Mouse (Mus musculus): Measurements from ENCODE around the gene Gins2.
A peak's percentile ranks its signal among the peaks of the same experiment; 100 is the strongest.

Gins2 gene

GRCm38 (mm10) chr8:120563851-120564837 is 25.0 kb downstream of the Gins2 start:
- DNase-seq (ENCODE audit: low spot score): peak; percentile 15

GRCm38 (mm10) chr8:120563348-120563724 is 25.8 kb downstream of the Gins2 start:
- DNase-seq (ENCODE audit: low spot score): no peak

GRCm38 (mm10) chr8:120562680-120563347 is 26.3 kb downstream of the Gins2 start:
- DNase-seq (ENCODE audit: low spot score): no peak

GRCm38 (mm10) chr8:120561539-120562435 is 27.3 kb downstream of the Gins2 start:
- DNase-seq (ENCODE audit: low spot score): no peak

GRCm38 (mm10) chr8:120560535-120560934 is 28.6 kb downstream of the Gins2 start:
- DNase-seq (ENCODE audit: low spot score): no peak

- DNase-seq (ENCODE audit: low spot score): no peak
Observed at GRCm38 (mm10) chr8:120559654-120560053, 29.4 kb downstream of the Gins2 start.

- DNase-seq (ENCODE audit: low spot score): no peak
Observed at GRCm38 (mm10) chr8:120558162-120558561, 30.9 kb downstream of the Gins2 start.

GRCm38 (mm10) chr8:120557170-120557965 is 31.7 kb downstream of the Gins2 start:
- DNase-seq (ENCODE audit: low spot score): no peak

GRCm38 (mm10) chr8:120556198-120556892 is 32.8 kb downstream of the Gins2 start:
- DNase-seq (ENCODE audit: low spot score): no peak

GRCm38 (mm10) chr8:120554466-120555039 is 34.6 kb downstream of the Gins2 start:
- no peak for DNase-seq (ENCODE audit: low spot score)

GRCm38 (mm10) chr8:120553441-120554123 is 35.5 kb downstream of the Gins2 start:
- DNase-seq (ENCODE audit: low spot score): no peak

- no peak for DNase-seq (ENCODE audit: low spot score)
Observed at GRCm38 (mm10) chr8:120552509-120552908, 36.6 kb downstream of the Gins2 start.

- no peak for DNase-seq (ENCODE audit: low spot score)
Observed at GRCm38 (mm10) chr8:120551677-120551980, 37.5 kb downstream of the Gins2 start.

- no peak for DNase-seq (ENCODE audit: low spot score)
Observed at GRCm38 (mm10) chr8:120550937-120551676, 38.0 kb downstream of the Gins2 start.

GRCm38 (mm10) chr8:120550430-120550829 is 38.7 kb downstream of the Gins2 start:
- no peak for DNase-seq (ENCODE audit: low spot score)

- DNase-seq (ENCODE audit: low spot score): no peak
Observed at GRCm38 (mm10) chr8:120549922-120550321, 39.2 kb downstream of the Gins2 start.

GRCm38 (mm10) chr8:120549321-120549921 is 39.7 kb downstream of the Gins2 start:
- DNase-seq (ENCODE audit: low spot score): no peak

GRCm38 (mm10) chr8:120548313-120548761 is 40.8 kb downstream of the Gins2 start:
- no peak for DNase-seq (ENCODE audit: low spot score)

- DNase-seq (ENCODE audit: low spot score): no peak
Observed at GRCm38 (mm10) chr8:120547562-120547961, 41.5 kb downstream of the Gins2 start.
